Mouse (Mus musculus): ENCODE measurements around the gene Ace. TPM values are rescaled to one million over a fixed set of nuclear protein-coding genes. Genes with fewer than 3 reads are reported as not detected.

The Ace gene
- polyA plus RNA-seq (2015; fragmentation: Nextera tagmentation; extraction: Ambion mirVana) = 2.4 and 2.5 TPM in 2 replicates

GRCm38 (mm10) chr11:105967741-105968574 lies at the start of gene Ace:
Gene Ace (plus strand): TSS chr11:105967945.
- H3K27ac ChIP-seq = peak within 1 kb of the TSS; percentile 23; the same call in 1 of the 2 replicates
- peak; percentile 63 for ATAC-seq (ENCODE audit: low FRiP score)
- peak within 1 kb of the TSS; percentile 81 for H3K9ac ChIP-seq
- no peaks in the 10 kb centered on the region for H3K36me3 ChIP-seq
- peak within 1 kb of the TSS; percentile 95 for H3K4me2 ChIP-seq
- H3K4me1 ChIP-seq (replicated peaks) = peaks cover 19% of the 10 kb centered on the region
- H3K4me3 ChIP-seq = peak within 1 kb of the TSS; percentile 60
- no peaks in the 10 kb centered on the region for H3K9me3 ChIP-seq
- H3K27me3 ChIP-seq = peaks cover 54% of the 10 kb centered on the region
- WGBS = under 1% methylated on average over 75 of the region's 76 CpGs

GRCm38 (mm10) chr11:105920098-105920785 lies 47.5 kb upstream of the Ace start:
- 83% methylated on average over 3 of the region's 3 CpGs for WGBS
- Histone ChIP-seq H3K27me3 (no peaks in the 10 kb centered on the region), H3K4me3 (no peak overlapping the region), H3K9ac (no peak overlapping the region), H3K36me3 (peaks cover 80% of the 10 kb centered on the region), H3K27ac (no peak overlapping the region), H3K9me3 (no peaks in the 10 kb centered on the region), H3K4me2 (no peak overlapping the region), H3K4me1 (replicated peaks) (no peaks in the 10 kb centered on the region)
- no peak for ATAC-seq (ENCODE audit: low FRiP score)

GRCm38 (mm10) chr11:105920836-105921235 lies 46.9 kb upstream of the Ace start:
- ATAC-seq (ENCODE audit: low FRiP score) = no peak
- Histone ChIP-seq H3K36me3 (peaks cover 84% of the 10 kb centered on the region), H3K4me1 (replicated peaks) (no peaks in the 10 kb centered on the region), H3K9ac (no peak overlapping the region), H3K4me2 (no peak overlapping the region), H3K4me3 (no peak overlapping the region), H3K27me3 (no peaks in the 10 kb centered on the region), H3K27ac (no peak overlapping the region), H3K9me3 (no peaks in the 10 kb centered on the region)
- 89% methylated on average over 2 of the region's 2 CpGs for WGBS

GRCm38 (mm10) chr11:105921275-105921674 lies 46.5 kb upstream of the Ace start:
- H3K9ac ChIP-seq = no peak overlapping the region
- no peaks in the 10 kb centered on the region for H3K9me3 ChIP-seq
- H3K4me3 ChIP-seq = no peak overlapping the region
- no peaks in the 10 kb centered on the region for H3K4me1 ChIP-seq (replicated peaks)
- H3K27ac ChIP-seq = no peak overlapping the region
- H3K27me3 ChIP-seq = no peaks in the 10 kb centered on the region
- H3K36me3 ChIP-seq = peaks cover 80% of the 10 kb centered on the region
- no peak for ATAC-seq (ENCODE audit: low FRiP score)
- 94% methylated on average over 5 of the region's 5 CpGs for WGBS
- H3K4me2 ChIP-seq = no peak overlapping the region

GRCm38 (mm10) chr11:105922769-105923663 lies 44.7 kb upstream of the Ace start:
- WGBS = 83% methylated on average over 20 of the region's 20 CpGs
- H3K4me3 ChIP-seq = no peak overlapping the region

GRCm38 (mm10) chr11:105927065-105928030 lies 40.4 kb upstream of the Ace start:
- ATAC-seq (ENCODE audit: low FRiP score) = peak; percentile 70
- H3K9ac ChIP-seq = no peak overlapping the region
- H3K4me3 ChIP-seq = no peak overlapping the region
- no peaks in the 10 kb centered on the region for H3K9me3 ChIP-seq
- peaks cover 5% of the 10 kb centered on the region for H3K4me1 ChIP-seq (replicated peaks)
- H3K27ac ChIP-seq = 0 out of 2 replicates have a peak overlapping the region, but pooled peaks have one; percentile 48
- WGBS = 60% methylated on average over 14 of the region's 14 CpGs
- H3K36me3 ChIP-seq = peaks cover 36% of the 10 kb centered on the region
- no peak overlapping the region for H3K4me2 ChIP-seq
- no peaks in the 10 kb centered on the region for H3K27me3 ChIP-seq

More at GRCm38 (mm10) chr11:105922769-105923663, 44.7 kb upstream of the Ace start:
- Histone ChIP-seq H3K9me3 (no peaks in the 10 kb centered on the region), H3K4me1 (replicated peaks) (peaks cover 5% of the 10 kb centered on the region), H3K36me3 (peaks cover 68% of the 10 kb centered on the region), H3K27me3 (no peaks in the 10 kb centered on the region), H3K9ac (no peak overlapping the region), H3K27ac (no peak overlapping the region), H3K4me2 (no peak overlapping the region)
- ATAC-seq (ENCODE audit: low FRiP score) = no peak

- Histone ChIP-seq H3K27me3 (no peaks in the 10 kb centered on the region), H3K9me3 (no peaks in the 10 kb centered on the region), H3K4me1 (replicated peaks) (peaks cover 5% of the 10 kb centered on the region), H3K4me2 (no peak overlapping the region), H3K4me3 (no peak overlapping the region), H3K36me3 (peaks cover 28% of the 10 kb centered on the region), H3K27ac (no peak overlapping the region), H3K9ac (no peak overlapping the region)
- ATAC-seq (ENCODE audit: low FRiP score) = no peak
- 70% methylated on average over 5 of the region's 5 CpGs for WGBS
Measured at GRCm38 (mm10) chr11:105928171-105928570, 39.6 kb upstream of the Ace start.

GRCm38 (mm10) chr11:105931380-105931779 lies 36.4 kb upstream of the Ace start:
- Histone ChIP-seq H3K27me3 (no peaks in the 10 kb centered on the region), H3K27ac (no peak overlapping the region), H3K36me3 (peaks cover 17% of the 10 kb centered on the region), H3K9ac (no peak overlapping the region), H3K4me3 (no peak overlapping the region), H3K4me1 (replicated peaks) (peaks cover 16% of the 10 kb centered on the region), H3K9me3 (no peaks in the 10 kb centered on the region), H3K4me2 (no peak overlapping the region)
- WGBS = 89% methylated on average over 3 of the region's 3 CpGs
- ATAC-seq (ENCODE audit: low FRiP score) = no peak

- Histone ChIP-seq H3K36me3 (peaks cover 14% of the 10 kb centered on the region), H3K9me3 (no peaks in the 10 kb centered on the region), H3K4me2 (no peak overlapping the region), H3K4me1 (replicated peaks) (peaks cover 14% of the 10 kb centered on the region), H3K9ac (no peak overlapping the region), H3K4me3 (no peak overlapping the region), H3K27me3 (0 out of 2 replicates have a peak, but pooled peaks cover 5% of the 10 kb centered on the region), H3K27ac (no peak overlapping the region)
- ATAC-seq (ENCODE audit: low FRiP score) = no peak
- 90% methylated on average over 8 of the region's 8 CpGs for WGBS
Measured at GRCm38 (mm10) chr11:105933746-105934145, 34.0 kb upstream of the Ace start.

GRCm38 (mm10) chr11:105934303-105934711 lies 33.4 kb upstream of the Ace start:
- no peaks in the 10 kb centered on the region for H3K9me3 ChIP-seq
- peaks cover 16% of the 10 kb centered on the region for H3K4me1 ChIP-seq (replicated peaks)
- peak overlapping the region; percentile 29; the same call in 1 of the 2 replicates for H3K9ac ChIP-seq
- peak overlapping the region; percentile 23; the same call in 1 of the 2 replicates for H3K27ac ChIP-seq
- no peak overlapping the region for H3K4me3 ChIP-seq
- peaks cover 14% of the 10 kb centered on the region for H3K36me3 ChIP-seq
- 0 out of 2 replicates have a peak, but pooled peaks cover 7% of the 10 kb centered on the region for H3K27me3 ChIP-seq
- no peak for ATAC-seq (ENCODE audit: low FRiP score)
- WGBS = 73% methylated on average over 5 of the region's 5 CpGs
- H3K4me2 ChIP-seq = no peak overlapping the region

GRCm38 (mm10) chr11:105934816-105935215 lies 32.9 kb upstream of the Ace start:
- no peak overlapping the region for H3K4me2 ChIP-seq
- H3K4me3 ChIP-seq = no peak overlapping the region
- ATAC-seq (ENCODE audit: low FRiP score) = no peak
- no peaks in the 10 kb centered on the region for H3K9me3 ChIP-seq
- peaks cover 14% of the 10 kb centered on the region for H3K36me3 ChIP-seq
- H3K27ac ChIP-seq = no peak overlapping the region
- H3K27me3 ChIP-seq = 0 out of 2 replicates have a peak, but pooled peaks cover 8% of the 10 kb centered on the region
- H3K9ac ChIP-seq = 0 out of 2 replicates have a peak overlapping the region, but pooled peaks have one; percentile 29
- peaks cover 16% of the 10 kb centered on the region for H3K4me1 ChIP-seq (replicated peaks)
- WGBS = 30% methylated on average over 6 of the region's 6 CpGs

Data from hindbrain, embryonic 13.5 days (tissue).